Mouse (Mus musculus): Measurements from ENCODE around the gene Arid3c.
A peak's percentile ranks its signal among the peaks of the same experiment; 100 is the strongest.

DNA sequence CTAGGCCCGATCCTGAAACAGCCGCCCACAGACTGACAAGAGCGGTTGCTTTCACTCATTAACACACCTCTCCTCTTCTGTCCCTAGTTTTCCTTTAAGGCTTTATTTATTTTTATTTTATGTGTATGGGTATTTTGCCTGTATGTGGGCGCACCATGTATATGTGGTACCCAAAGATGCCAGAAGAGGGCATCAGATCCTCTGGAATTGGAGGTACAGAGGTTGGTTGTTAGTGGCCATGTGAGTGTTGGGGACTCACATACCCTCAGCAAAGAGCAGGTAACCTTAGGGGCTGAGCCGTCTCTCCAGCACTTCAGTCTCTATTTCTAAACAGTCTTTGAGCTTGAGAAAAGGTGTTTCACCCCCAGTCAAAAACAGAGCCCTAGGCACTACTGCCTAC is 15.3 kb downstream of the Arid3c start:
- TF ChIP-seq CTCF (IDR thresholded peaks at IDR 0.05; ENCODE audit: low read depth) (peak; percentile 57), EP300 (IDR thresholded peaks at IDR 0.05; ENCODE audit: low read depth) (no peak)

All from heart, postnatal 0 days (tissue).